Mouse (Mus musculus) intestine, embryonic 15.5 days (tissue): ENCODE data around the gene Rnaseh2c. TPM values are rescaled to one million over a fixed set of nuclear protein-coding genes. Genes with fewer than 3 reads are reported as not detected.

Experiments used
- ATAC-seq: fragments of 200-750 bp; cut with Nextera tagmentation; 2 replicates; pipeline ENCODE4 v1.8.0; 2017; ENCODE audit warnings: moderate TSS enrichment, moderate library complexity
- H3K27ac ChIP-seq: fragments of 300-500 bp; sonication (generic); 2 replicates; pipeline ENCODE4 v1.5.1; 2015; ENCODE audit warnings: mild to moderate bottlenecking, inconsistent platforms
- H3K27me3 ChIP-seq: fragments of 300-500 bp; sonication (generic); replicated peaks from 2 replicates; pipeline ENCODE4 v1.6.1; 2015; ENCODE audit warnings: inconsistent platforms
- H3K36me3 ChIP-seq: fragments of 300-500 bp; sonication (generic); 2 replicates; pipeline ENCODE4 v1.6.1; 2015; ENCODE audit warnings: inconsistent platforms
- H3K4me1 ChIP-seq: fragments of 300-500 bp; sonication (generic); replicated peaks from 2 replicates; pipeline ENCODE4 v1.6.1; 2015; ENCODE audit warnings: inconsistent platforms
- H3K4me2 ChIP-seq: fragments of 300-500 bp; sonication (generic); replicated peaks from 2 replicates; pipeline ENCODE4 v1.6.1; 2015; ENCODE audit warnings: mild to moderate bottlenecking, inconsistent platforms
- H3K4me3 ChIP-seq: fragments of 300-500 bp; sonication (generic); replicated peaks from 2 replicates; pipeline ENCODE4 v1.5.1; 2015; ENCODE audit warnings: inconsistent platforms
- H3K9ac ChIP-seq: fragments of 300-500 bp; sonication (generic); 2 replicates; pipeline ENCODE4 v1.6.1; 2015; ENCODE audit warnings: inconsistent platforms
- H3K9me3 ChIP-seq: fragments of 300-500 bp; sonication (generic); 2 replicates; pipeline ENCODE4 v1.6.1; 2016; ENCODE audit warnings: inconsistent platforms
- WGBS: fragments of 180-500 bp; shearing (Covaris S2); methylation state at CpG from one replicate; pipeline ENCODE4 v1.1.7; 2015; 5-methylcytosine and 5-hydroxymethylcytosine counted together
- polyA plus RNA-seq: library from polyadenylated mRNA; unstranded; fragments of >200 nt; fragmentation: Nextera tagmentation; extraction: Ambion mirVana; gene quantifications from 2 replicates; pipeline ENCODE4 v1.2.1, GENCODE M21; 2015

Gene Rnaseh2c
- polyA plus RNA-seq, 1 experiment from 2014 or later, result 149 TPM

GRCm38 (mm10) chr19:5641021-5641420, 39.3 kb downstream of the Rnaseh2c start:
- H3K4me2 ChIP-seq, result no peak overlapping the region
- WGBS, result 81% methylated on average over 17 of the region's 17 CpGs
- peaks cover 43% of the 10 kb centered on the region for H3K36me3 ChIP-seq

GRCm38 (mm10) chr19:5641641-5642040, 40.0 kb downstream of the Rnaseh2c start:
- H3K9me3 ChIP-seq, result no peaks in the 10 kb centered on the region
- peaks cover 46% of the 10 kb centered on the region for H3K36me3 ChIP-seq
- H3K9ac ChIP-seq, result no peak overlapping the region
- 91% methylated on average over 8 of the region's 8 CpGs for WGBS
- peaks cover 18% of the 10 kb centered on the region for H3K4me1 ChIP-seq
- H3K4me3 ChIP-seq, result no peak overlapping the region
- ATAC-seq, result no peak
- H3K4me2 ChIP-seq, result no peak overlapping the region
- no peaks in the 10 kb centered on the region for H3K27me3 ChIP-seq
- no peak overlapping the region for H3K27ac ChIP-seq

More at GRCm38 (mm10) chr19:5641021-5641420, 39.3 kb downstream of the Rnaseh2c start:
- H3K9ac ChIP-seq, result no peak overlapping the region
- H3K27ac ChIP-seq, result no peak overlapping the region
- H3K27me3 ChIP-seq, result no peaks in the 10 kb centered on the region
- no peak for ATAC-seq
- H3K9me3 ChIP-seq, result no peaks in the 10 kb centered on the region
- no peak overlapping the region for H3K4me3 ChIP-seq
- H3K4me1 ChIP-seq, result peaks cover 19% of the 10 kb centered on the region

GRCm38 (mm10) chr19:5645280-5645679, 43.6 kb downstream of the Rnaseh2c start:
- H3K27me3 ChIP-seq, result no peaks in the 10 kb centered on the region
- H3K9me3 ChIP-seq, result no peaks in the 10 kb centered on the region
- H3K9ac ChIP-seq, result no peak overlapping the region
- no peak overlapping the region for H3K4me2 ChIP-seq
- WGBS, result 95% methylated on average over 9 of the region's 9 CpGs
- peaks cover 21% of the 10 kb centered on the region for H3K4me1 ChIP-seq
- no peak overlapping the region for H3K27ac ChIP-seq
- no peak for ATAC-seq
- H3K4me3 ChIP-seq, result no peak overlapping the region
- peaks cover 45% of the 10 kb centered on the region for H3K36me3 ChIP-seq

GRCm38 (mm10) chr19:5646731-5647330, 45.2 kb downstream of the Rnaseh2c start:
- Histone ChIP-seq H3K4me1 (peaks cover 21% of the 10 kb centered on the region), H3K9me3 (no peaks in the 10 kb centered on the region), H3K36me3 (peaks cover 38% of the 10 kb centered on the region), H3K4me3 (no peak overlapping the region), H3K4me2 (no peak overlapping the region), H3K27me3 (no peaks in the 10 kb centered on the region), H3K27ac (no peak overlapping the region), H3K9ac (no peak overlapping the region)
- 90% methylated on average over 8 of the region's 8 CpGs for WGBS
- ATAC-seq, result no peak

- H3K36me3 ChIP-seq, result peaks cover 30% of the 10 kb centered on the region
- H3K4me1 ChIP-seq, result peaks cover 21% of the 10 kb centered on the region
- H3K9me3 ChIP-seq, result no peaks in the 10 kb centered on the region
- WGBS, result 91% methylated on average over 6 of the region's 6 CpGs
- no peak overlapping the region for H3K9ac ChIP-seq
- H3K27ac ChIP-seq, result peak overlapping the region; percentile 83
- no peak overlapping the region for H3K4me2 ChIP-seq
- H3K27me3 ChIP-seq, result no peaks in the 10 kb centered on the region
- no peak for ATAC-seq
- no peak overlapping the region for H3K4me3 ChIP-seq
These were observed 46.1 kb downstream of the Rnaseh2c start for GRCm38 (mm10) chr19:5647791-5648190.

- ATAC-seq, result peak; percentile 96
- H3K27me3 ChIP-seq, result no peaks in the 10 kb centered on the region
- 11% methylated on average over 26 of the region's 26 CpGs for WGBS
- peak overlapping the region; percentile 49 for H3K9ac ChIP-seq
- no peaks in the 10 kb centered on the region for H3K9me3 ChIP-seq
- H3K27ac ChIP-seq, result peak overlapping the region; percentile 83
- peaks cover 21% of the 10 kb centered on the region for H3K4me1 ChIP-seq
- H3K4me2 ChIP-seq, result peak overlapping the region; percentile 70
- H3K36me3 ChIP-seq, result peaks cover 27% of the 10 kb centered on the region
- peak overlapping the region; percentile 31 for H3K4me3 ChIP-seq
These were observed 47.0 kb downstream of the Rnaseh2c start for GRCm38 (mm10) chr19:5648401-5649297.

GRCm38 (mm10) chr19:5649298-5649741, 47.6 kb downstream of the Rnaseh2c start:
- Histone ChIP-seq H3K4me3 (peak overlapping the region; percentile 31), H3K4me2 (peak overlapping the region; percentile 70), H3K36me3 (peaks cover 23% of the 10 kb centered on the region), H3K27ac (peak overlapping the region; percentile 83), H3K27me3 (no peaks in the 10 kb centered on the region), H3K9ac (peak overlapping the region; percentile 49), H3K4me1 (peaks cover 26% of the 10 kb centered on the region), H3K9me3 (no peaks in the 10 kb centered on the region)
- ATAC-seq, result no peak; the same call in 1 of the 2 replicates
- WGBS, result 54% methylated on average over 6 of the region's 6 CpGs

GRCm38 (mm10) chr19:5651502-5652274, 50.0 kb downstream of the Rnaseh2c start:
- peaks cover 16% of the 10 kb centered on the region for H3K36me3 ChIP-seq
- no peak overlapping the region for H3K4me3 ChIP-seq
- no peaks in the 10 kb centered on the region for H3K9me3 ChIP-seq
- H3K27me3 ChIP-seq, result peaks cover 8% of the 10 kb centered on the region
- 68% methylated on average over 13 of the region's 13 CpGs for WGBS
- no peak overlapping the region for H3K27ac ChIP-seq
- no peak for ATAC-seq
- H3K4me2 ChIP-seq, result no peak overlapping the region
- H3K4me1 ChIP-seq, result peaks cover 34% of the 10 kb centered on the region
- H3K9ac ChIP-seq, result no peak overlapping the region

- no peaks in the 10 kb centered on the region for H3K9me3 ChIP-seq
- ATAC-seq, result no peak
- 87% methylated on average over 6 of the region's 6 CpGs for WGBS
- H3K36me3 ChIP-seq, result peaks cover 8% of the 10 kb centered on the region
- no peak overlapping the region for H3K9ac ChIP-seq
- no peak overlapping the region for H3K4me2 ChIP-seq
- peaks cover 8% of the 10 kb centered on the region for H3K27me3 ChIP-seq
- no peak overlapping the region for H3K27ac ChIP-seq
- peaks cover 34% of the 10 kb centered on the region for H3K4me1 ChIP-seq
- H3K4me3 ChIP-seq, result no peak overlapping the region
These were observed 50.9 kb downstream of the Rnaseh2c start for GRCm38 (mm10) chr19:5652570-5652969.

GRCm38 (mm10) chr19:5653969-5654719, 52.5 kb downstream of the Rnaseh2c start:
- peak overlapping the region; percentile 39 for H3K9ac ChIP-seq

GRCm38 (mm10) chr19:5654720-5655298, 53.1 kb downstream of the Rnaseh2c start:
- WGBS, result 22% methylated on average over 43 of the region's 43 CpGs
- Histone ChIP-seq H3K9me3 (no peaks in the 10 kb centered on the region), H3K9ac (peak overlapping the region; percentile 39), H3K4me2 (peak overlapping the region; percentile 86), H3K4me3 (peak overlapping the region; percentile 39), H3K27ac (no peak overlapping the region), H3K36me3 (peaks cover 8% of the 10 kb centered on the region), H3K27me3 (peaks cover 8% of the 10 kb centered on the region), H3K4me1 (peaks cover 14% of the 10 kb centered on the region)
- peak; percentile 22 for ATAC-seq

More at GRCm38 (mm10) chr19:5653969-5654719, 52.5 kb downstream of the Rnaseh2c start:
- 13% methylated on average over 62 of the region's 62 CpGs for WGBS
- no peaks in the 10 kb centered on the region for H3K9me3 ChIP-seq
- peak overlapping the region; percentile 86 for H3K4me2 ChIP-seq
- peaks cover 8% of the 10 kb centered on the region for H3K27me3 ChIP-seq
- peak overlapping the region; percentile 39 for H3K4me3 ChIP-seq
- H3K4me1 ChIP-seq, result peaks cover 21% of the 10 kb centered on the region
- no peak overlapping the region for H3K27ac ChIP-seq
- H3K36me3 ChIP-seq, result peaks cover 8% of the 10 kb centered on the region
- peak; percentile 91 for ATAC-seq
